Mouse (Mus musculus) CH12.LX (cell line): ENCODE data around the gene Cebpe.

Source experiments
- CTCF ChIP-seq, 2 experiments: IDR thresholded peaks in 1 of 2; conservative IDR thresholded peaks in 1 of 2; 2 replicates each; pipeline ENCODE4 v1.5.1; 2011 to 2012; ENCODE audit warnings: low read depth in 2 of 2, low read length in 2 of 2, improper control_type of control experiment in 1 of 2, inconsistent platforms in 1 of 2, mild to moderate bottlenecking in 1 of 2, moderate library complexity in 1 of 2
- ETS1 ChIP-seq: conservative IDR thresholded peaks from 2 replicates; pipeline ENCODE4 v1.6.1; 2012; ENCODE audit warnings: low read depth, mild to moderate bottlenecking, inconsistent platforms, low read length, improper control_type of control experiment, moderate library complexity
- JUND ChIP-seq: conservative IDR thresholded peaks from 2 replicates; pipeline ENCODE4 v1.6.1; 2011; ENCODE audit warnings: low read depth, low read length, improper control_type of control experiment
- MAFK ChIP-seq: IDR thresholded peaks from 2 replicates; pipeline ENCODE4 v1.6.1; 2011; ENCODE audit warnings: low read length, improper control_type of control experiment; ENCODE audit not compliant: insufficient replicate concordance
- POLR2AphosphoS2 ChIP-seq: IDR thresholded peaks from 2 replicates; pipeline ENCODE4 v1.6.1; 2011; ENCODE audit warnings: low read depth, low read length, improper control_type of control experiment
- TCF12 ChIP-seq: IDR thresholded peaks from 2 replicates; pipeline ENCODE4 v1.6.1; 2014; ENCODE audit warnings: low read depth, mild to moderate bottlenecking, inconsistent platforms, low read length, improper control_type of control experiment

DNA sequence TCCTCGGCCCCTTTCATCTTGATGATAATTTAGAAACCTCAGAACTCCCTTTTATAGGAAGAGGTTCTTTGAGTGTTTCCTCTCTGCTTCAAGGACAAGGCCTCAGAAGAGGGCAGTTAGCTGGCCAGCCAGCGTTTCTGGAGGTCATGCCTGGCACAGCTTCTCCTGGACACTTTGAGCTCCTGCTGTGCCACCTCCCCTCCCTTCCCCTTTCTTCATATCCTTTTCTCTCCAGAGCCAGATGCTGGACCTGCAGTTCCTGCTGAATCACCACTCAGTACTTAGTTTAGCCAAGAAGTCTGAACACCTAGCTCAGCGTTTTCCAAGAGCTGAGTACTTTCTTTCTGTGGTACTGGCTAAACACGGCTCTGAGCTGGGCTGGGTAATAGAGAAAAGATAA lies 37.3 kb upstream of the Cebpe start:
- TF ChIP-seq ETS1 (no peak), TCF12 (no peak), CTCF (conservative IDR thresholded peaks at IDR 0.05 in 1 of 2, IDR thresholded peaks at IDR 0.05 in 1 of 2; ENCODE audit: low read depth in 2 of 2, low read length in 2 of 2) (no peak), MAFK (no peak), JUND (no peak), POLR2AphosphoS2 (no peak)
